Mouse (Mus musculus) erythroblast, embryonic 14.5 days (primary cell): ENCODE data around the gene Msl1. TPM values are rescaled to one million over a fixed set of nuclear protein-coding genes. Genes with fewer than 3 reads are reported as not detected.
"Not testable (repeated sequence)": the region's sequence is repeated elsewhere in the genome, so short reads cannot be mapped to it uniquely, and the experiment has no call there.

Experiments used
- H3K27me3 ChIP-seq: 2 replicates; pipeline ENCODE4 v1.6.1; 2012; ENCODE audit warnings: inconsistent platforms; ENCODE audit not compliant: control insufficient read depth
- H3K36me3 ChIP-seq: 2 replicates; pipeline ENCODE4 v1.6.1; 2012; ENCODE audit warnings: mild to moderate bottlenecking, inconsistent platforms; ENCODE audit not compliant: control insufficient read depth
- H3K4me1 ChIP-seq: 2 replicates; pipeline ENCODE4 v1.6.1; 2012; ENCODE audit warnings: inconsistent platforms; ENCODE audit not compliant: control insufficient read depth
- H3K4me3 ChIP-seq: replicated peaks from 2 replicates; pipeline ENCODE3; 2012; ENCODE audit warnings: moderate library complexity, mild to moderate bottlenecking, inconsistent platforms
- H3K9me3 ChIP-seq: 2 replicates; pipeline ENCODE4 v1.6.1; 2012; ENCODE audit warnings: low read length, inconsistent platforms, mixed read lengths; ENCODE audit not compliant: control insufficient read depth
- GATA1 ChIP-seq: IDR thresholded peaks from 2 replicates; pipeline ENCODE4 v1.6.1; 2012; ENCODE audit warnings: low read length, inconsistent platforms, mixed read lengths
- TAL1 ChIP-seq: IDR thresholded peaks from 3 replicates; pipeline ENCODE4 v1.6.1; 2012; ENCODE audit warnings: low read length, inconsistent platforms, mixed read lengths
- polyA plus RNA-seq: library from polyadenylated mRNA; stranded (reverse); fragments of >175 nt; gene quantifications from 2 replicates; pipeline ENCODE4 v1.2.3, GENCODE M21; 2012

Gene Msl1
- polyA plus RNA-seq, 1 experiment: 2.7 TPM

- peaks cover 13% of the 10 kb centered on the region for H3K4me1 ChIP-seq
- H3K36me3 ChIP-seq: peaks cover 87% of the 10 kb centered on the region
- no peak within 1 kb of the TSS for H3K4me3 ChIP-seq
- TF ChIP-seq GATA1 (no peak), TAL1 (no peak)
- H3K9me3 ChIP-seq: peaks cover 3% of the 10 kb centered on the region
- no peaks in the 10 kb centered on the region for H3K27me3 ChIP-seq
Observed at GRCm38 (mm10) chr11:98804605-98805004, 9.3 kb downstream of the Msl1 start, which contains the start of gene Casc3. TSS of gene Casc3 (plus strand) at chr11:98804905.

DNA sequence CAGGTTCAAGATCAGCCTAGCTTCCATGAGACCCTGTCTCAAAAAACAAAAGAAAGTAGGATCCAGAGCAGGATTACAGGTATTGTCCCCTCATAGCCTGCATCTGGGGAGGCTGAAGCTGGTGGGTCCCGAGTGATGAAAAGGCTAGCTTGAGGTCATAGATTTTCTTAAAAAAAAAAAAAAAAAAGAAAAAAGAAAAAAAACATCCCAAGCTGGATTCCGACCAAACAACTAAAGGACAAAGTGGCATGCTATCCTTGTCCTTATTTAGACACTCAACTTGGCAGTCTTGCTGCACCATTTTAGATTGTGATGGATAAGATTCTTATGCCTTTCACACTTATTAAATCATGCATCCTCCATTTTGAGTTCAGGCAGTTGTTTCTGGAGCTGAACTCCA is 13.1 kb downstream of the Msl1 start:
- Histone ChIP-seq H3K9me3 (peaks cover 3% of the 10 kb centered on the region), H3K4me1 (peaks cover 34% of the 10 kb centered on the region), H3K27me3 (no peaks in the 10 kb centered on the region), H3K36me3 (peaks cover 74% of the 10 kb centered on the region), H3K4me3 (peak overlapping the region; percentile 95)
- TF ChIP-seq GATA1: no peak
- no peak for TF ChIP-seq TAL1

GRCm38 (mm10) chr11:98809457-98810290 is 14.4 kb downstream of the Msl1 start:
- Histone ChIP-seq H3K4me3 (peak overlapping the region; percentile 95), H3K36me3 (peaks cover 74% of the 10 kb centered on the region), H3K27me3 (no peaks in the 10 kb centered on the region), H3K9me3 (peaks cover 3% of the 10 kb centered on the region), H3K4me1 (peaks cover 34% of the 10 kb centered on the region)
- TF ChIP-seq TAL1: no peak
- TF ChIP-seq GATA1: no peak

GRCm38 (mm10) chr11:98810686-98811085 is 15.4 kb downstream of the Msl1 start:
- TF ChIP-seq TAL1 (no peak), GATA1 (no peak)
- peaks cover 34% of the 10 kb centered on the region for H3K4me1 ChIP-seq
- H3K4me3 ChIP-seq: peak overlapping the region; percentile 95
- H3K9me3 ChIP-seq: peaks cover 3% of the 10 kb centered on the region
- peaks cover 74% of the 10 kb centered on the region for H3K36me3 ChIP-seq
- H3K27me3 ChIP-seq: no peaks in the 10 kb centered on the region

- Histone ChIP-seq H3K4me3 (no peak overlapping the region), H3K36me3 (peaks cover 97% of the 10 kb centered on the region), H3K4me1 (peaks cover 5% of the 10 kb centered on the region), H3K9me3 (no peaks in the 10 kb centered on the region), H3K27me3 (no peaks in the 10 kb centered on the region)
- TF ChIP-seq GATA1: no peak
- no peak for TF ChIP-seq TAL1
Observed at GRCm38 (mm10) chr11:98816706-98817239, 21.5 kb downstream of the Msl1 start.

DNA sequence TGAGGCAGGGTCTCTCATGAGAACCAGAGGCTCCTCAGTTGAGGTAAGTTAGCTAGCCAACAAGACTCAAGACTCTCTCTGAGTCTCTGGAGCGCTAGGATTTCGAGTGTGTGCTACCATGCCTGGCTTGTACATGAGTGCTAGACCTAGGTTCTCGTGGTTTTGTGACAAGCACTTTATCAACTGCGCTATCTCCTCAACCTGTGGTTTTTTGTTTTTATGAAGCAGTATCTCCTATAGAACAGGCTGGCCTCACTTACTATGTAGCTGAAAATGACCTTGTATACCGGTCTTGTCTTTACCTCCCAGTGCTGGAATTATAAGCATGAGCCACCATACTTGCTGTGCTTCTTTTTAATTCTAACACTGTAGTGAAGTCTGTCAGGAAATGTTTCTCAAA is 25.7 kb downstream of the Msl1 start:
- no peaks in the 10 kb centered on the region for H3K9me3 ChIP-seq
- peaks cover 97% of the 10 kb centered on the region for H3K36me3 ChIP-seq
- TF ChIP-seq GATA1: no peak
- no peak for TF ChIP-seq TAL1
- no peak overlapping the region for H3K4me3 ChIP-seq
- no peaks in the 10 kb centered on the region for H3K27me3 ChIP-seq
- H3K4me1 ChIP-seq: peaks cover 21% of the 10 kb centered on the region

- Histone ChIP-seq H3K4me1 (peaks cover 37% of the 10 kb centered on the region), H3K36me3 (peaks cover 98% of the 10 kb centered on the region)
- H3K9me3 ChIP-seq, H3K4me3 ChIP-seq, H3K27me3 ChIP-seq: not testable (repeated sequence)
Observed at GRCm38 (mm10) chr11:98826071-98826470, 30.8 kb downstream of the Msl1 start.

DNA sequence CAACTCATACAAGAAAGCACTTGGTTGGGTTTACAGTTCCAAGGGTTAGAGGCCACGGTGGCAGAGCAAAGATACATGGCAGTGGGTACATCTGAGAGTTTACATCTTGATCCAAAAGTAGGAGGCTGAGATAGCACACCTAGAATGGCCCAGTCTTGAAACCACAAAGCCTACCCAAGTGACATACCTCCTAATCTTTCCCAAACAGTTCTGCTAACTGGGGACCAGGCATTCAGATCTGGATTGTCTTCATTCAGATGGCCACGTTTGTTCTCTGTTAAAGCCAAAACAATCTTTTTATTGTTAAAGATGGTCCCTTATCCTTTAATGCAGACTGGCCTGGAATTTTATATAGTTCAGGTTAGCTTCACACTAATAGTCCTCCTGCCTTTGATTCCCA is 32.6 kb downstream of the Msl1 start:
- no peak for TF ChIP-seq TAL1
- TF ChIP-seq GATA1: no peak
- H3K4me3 ChIP-seq: no peak overlapping the region
- no peaks in the 10 kb centered on the region for H3K27me3 ChIP-seq
- H3K4me1 ChIP-seq: peaks cover 37% of the 10 kb centered on the region
- peaks cover 98% of the 10 kb centered on the region for H3K36me3 ChIP-seq
- no peaks in the 10 kb centered on the region for H3K9me3 ChIP-seq

DNA sequence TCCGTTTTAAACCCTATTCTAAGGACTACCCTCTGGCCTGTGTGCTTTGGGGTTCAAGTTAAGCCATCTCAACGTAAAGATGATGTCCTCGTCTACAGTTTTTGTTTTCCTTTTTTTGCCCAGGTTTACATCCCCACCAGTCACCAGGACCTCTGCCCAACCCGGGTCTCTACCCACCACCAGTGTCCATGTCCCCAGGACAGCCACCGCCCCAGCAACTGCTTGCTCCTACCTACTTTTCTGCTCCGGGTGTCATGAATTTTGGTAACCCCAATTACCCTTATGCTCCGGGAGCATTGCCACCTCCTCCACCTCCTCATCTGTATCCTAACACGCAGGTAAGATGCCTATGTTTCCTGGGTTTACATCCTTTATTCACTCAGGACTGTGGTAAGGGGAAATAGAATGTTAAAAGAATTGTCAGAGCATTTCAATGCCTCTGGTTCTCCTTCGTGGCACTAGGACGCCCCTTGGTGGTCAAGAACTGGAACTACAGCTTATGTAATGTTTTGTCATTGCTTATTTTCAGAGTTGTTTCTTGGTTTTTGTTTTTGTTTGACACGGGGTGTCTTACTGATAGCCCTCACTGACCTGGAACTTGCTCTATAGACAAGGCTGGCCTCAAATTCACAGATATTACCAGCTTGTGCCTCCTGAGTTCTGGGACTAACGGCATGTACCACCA is 33.9 kb downstream of the Msl1 start:
- TF ChIP-seq GATA1 (no peak), TAL1 (no peak)

More for the DNA sequence above, 33.9 kb downstream of the Msl1 start:
- Histone ChIP-seq H3K4me3 (no peak overlapping the region), H3K27me3 (no peaks in the 10 kb centered on the region), H3K36me3 (peaks cover 99% of the 10 kb centered on the region), H3K4me1 (peaks cover 32% of the 10 kb centered on the region), H3K9me3 (no peaks in the 10 kb centered on the region)
